Mouse (Mus musculus): ENCODE measurements at regions not wholly inside any gene's neighbourhood (a gene's known extent, or its start where the extent isn't known, plus 50 kb on each side); places are given as distances from the start of the nearest gene placed in this dataset.

- DNase-seq: no peak
These were observed 332.0 kb downstream of the Adgrl2 start for GRCm38 (mm10) chr3:148658368-148658767.

- DNase-seq: no peak
These were observed 334.2 kb downstream of the Adgrl2 start for GRCm38 (mm10) chr3:148656187-148656586.

GRCm38 (mm10) chr3:148650241-148650640, 340.1 kb downstream of the Adgrl2 start:
- no peak for DNase-seq

GRCm38 (mm10) chr3:148644924-148645323, 345.4 kb downstream of the Adgrl2 start:
- DNase-seq: no peak

DNA sequence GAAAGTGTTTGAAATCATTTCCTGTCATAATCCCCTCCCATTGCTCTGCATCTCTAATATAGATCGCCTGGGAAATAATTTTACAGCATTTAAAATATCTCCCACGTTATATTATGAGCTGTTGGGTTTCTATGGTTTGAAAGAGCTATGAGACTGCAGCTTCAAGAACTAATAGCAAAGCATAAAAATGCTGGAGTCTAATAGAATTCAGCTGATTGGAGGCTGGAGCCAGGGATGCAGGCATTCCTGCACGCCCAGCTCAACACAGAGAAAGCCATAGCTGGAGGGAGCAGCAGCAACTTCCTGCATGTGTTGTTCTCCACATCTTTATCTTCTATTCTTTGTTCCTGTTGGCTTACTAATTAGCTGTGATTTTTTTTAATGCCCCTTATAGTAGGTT, 348.8 kb downstream of the Adgrl2 start:
- no peak for DNase-seq

- DNase-seq: peak; percentile 37
These were observed 349.7 kb downstream of the Adgrl2 start for GRCm38 (mm10) chr3:148640680-148641101.

DNA sequence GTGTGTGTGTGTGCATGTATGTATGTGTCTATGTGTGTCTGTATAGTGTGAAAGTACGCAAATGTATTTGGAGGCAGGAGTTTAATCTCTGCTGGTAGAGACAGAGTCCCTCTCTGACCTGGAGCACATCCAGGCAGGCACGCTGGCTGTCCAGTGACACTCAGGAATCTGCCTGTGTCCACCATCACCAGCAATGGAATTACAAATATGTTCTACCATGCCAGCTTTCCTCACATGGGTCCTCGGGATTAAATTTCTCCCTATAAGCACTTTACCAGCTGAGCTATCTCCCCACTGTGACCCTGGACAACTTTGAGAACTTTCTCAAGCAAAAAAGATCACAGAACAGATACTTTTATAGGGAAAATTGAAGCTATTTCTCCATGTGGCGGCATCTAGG, 355.3 kb downstream of the Adgrl2 start:
- peak; percentile 71 for DNase-seq

GRCm38 (mm10) chr3:148634352-148634751, 356.0 kb downstream of the Adgrl2 start:
- no peak for DNase-seq

DNA sequence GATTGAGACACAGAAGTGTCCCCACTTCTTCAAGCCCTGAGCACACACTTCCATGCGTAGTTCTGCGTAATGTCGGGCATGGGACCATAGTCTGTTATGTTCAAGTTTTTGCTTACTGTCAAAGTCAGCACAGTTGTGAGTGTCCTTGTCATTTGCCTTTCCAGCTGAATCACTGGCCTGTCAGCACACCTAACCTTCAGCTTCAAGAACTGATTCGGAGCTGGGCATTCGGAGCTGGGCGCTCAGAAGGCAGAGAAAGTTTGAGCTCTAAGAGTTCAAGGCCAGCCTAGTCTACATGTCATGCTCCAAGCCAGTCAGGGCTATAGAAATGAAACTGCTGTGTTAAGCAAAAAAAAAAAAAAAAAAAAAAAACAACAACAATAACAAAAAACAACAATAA, 357.1 kb downstream of the Adgrl2 start:
- DNase-seq: no peak

DNA sequence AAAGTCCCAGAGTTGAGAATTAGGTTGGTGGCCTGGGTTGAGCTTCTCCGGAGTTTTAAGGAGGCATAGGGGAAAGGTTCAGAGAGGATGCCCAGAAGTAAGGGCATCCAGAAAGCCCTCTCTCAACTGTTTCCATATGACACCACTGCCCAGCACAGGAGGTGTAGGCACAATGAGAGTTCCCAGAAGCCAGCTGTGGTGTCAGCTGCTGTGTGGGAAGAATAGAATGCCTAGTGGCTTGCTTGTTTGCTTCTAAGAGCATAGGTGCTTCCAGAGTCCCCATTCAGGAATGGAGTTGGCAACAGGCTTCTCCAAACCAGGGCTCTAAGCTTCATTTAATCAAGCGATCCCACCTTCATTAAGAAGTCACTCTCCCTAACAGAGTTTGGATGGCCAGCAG, 357.9 kb downstream of the Adgrl2 start:
- DNase-seq: no peak

DNA sequence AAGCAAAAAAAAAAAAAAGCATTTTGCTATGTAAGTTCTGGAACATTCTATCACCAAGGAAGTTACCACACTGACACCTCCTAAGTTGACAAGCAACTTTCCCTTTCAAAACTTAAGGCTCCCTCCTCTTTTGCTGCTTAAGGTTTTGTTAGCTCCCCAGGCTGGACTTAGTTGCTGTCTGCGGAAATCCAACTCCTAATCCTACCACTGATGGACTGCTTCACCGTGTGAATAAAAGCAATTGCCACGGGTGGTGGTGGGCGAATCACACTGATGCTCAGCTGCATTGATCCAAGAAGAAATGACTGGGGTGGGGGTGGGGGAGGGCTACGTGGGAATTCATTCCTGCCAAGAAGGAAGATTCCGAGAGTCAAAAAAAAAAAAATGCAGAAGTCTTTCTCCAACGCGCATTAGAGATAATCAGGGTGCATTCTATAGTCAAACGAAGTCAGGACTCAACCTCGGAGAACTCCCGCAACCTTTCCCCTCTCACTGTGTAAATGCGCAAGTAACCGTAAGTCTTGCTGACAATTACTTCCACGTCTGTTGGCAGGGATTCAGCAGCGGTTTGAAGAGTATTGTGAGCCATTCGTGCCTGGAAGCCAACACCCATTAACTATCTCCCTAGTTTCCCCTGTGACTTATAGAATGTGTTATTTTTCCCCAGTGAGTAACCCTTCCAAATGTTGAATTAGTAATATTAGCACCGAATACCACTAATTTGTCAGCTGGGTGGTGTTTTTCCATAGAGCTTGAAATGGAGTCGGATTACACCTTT, 358.8 kb downstream of the Adgrl2 start:
- no peak for DNase-seq

DNA sequence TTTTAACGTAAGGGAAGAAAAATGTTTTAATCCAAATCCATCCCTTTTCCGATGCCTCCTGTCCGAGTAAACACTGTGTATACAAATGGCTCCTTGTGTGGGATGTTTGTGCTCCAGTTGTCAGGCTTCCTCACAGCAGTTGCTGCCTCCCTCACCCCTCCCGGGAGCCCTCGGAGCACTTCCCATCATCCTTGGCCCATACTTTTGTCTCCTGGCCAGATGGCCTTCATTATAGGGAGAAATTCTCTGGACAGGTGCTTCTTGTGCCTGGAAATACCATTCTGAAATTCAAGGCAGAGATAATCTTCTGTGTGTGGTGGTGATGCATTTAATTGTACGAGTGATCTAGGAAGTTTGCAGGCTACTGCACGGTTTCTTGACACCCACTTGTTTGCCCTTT, 359.5 kb downstream of the Adgrl2 start:
- DNase-seq: no peak

GRCm38 (mm10) chr3:148614971-148615671, 375.2 kb downstream of the Adgrl2 start:
- no peak for DNase-seq

DNA sequence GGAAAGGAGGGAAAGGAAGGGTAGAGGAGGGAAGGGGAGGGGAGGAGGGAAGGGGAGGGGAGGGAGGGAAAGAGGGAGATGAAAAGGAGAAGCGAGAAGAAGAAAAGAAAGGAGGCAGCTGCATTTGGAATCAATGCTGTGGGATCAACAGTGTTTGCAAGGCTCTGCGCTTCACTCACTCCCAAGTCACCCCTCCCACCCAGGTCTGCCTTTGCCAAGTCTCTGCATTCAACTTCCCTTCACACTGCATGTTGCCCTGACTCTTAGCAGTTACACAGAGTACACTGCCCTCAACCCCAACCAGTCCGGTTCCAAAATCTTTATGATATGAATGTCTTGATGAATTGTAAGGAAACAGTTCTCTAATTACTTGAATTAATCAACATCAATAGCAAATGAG, 376.9 kb downstream of the Adgrl2 start:
- DNase-seq: no peak

GRCm38 (mm10) chr3:148603276-148603675, 387.1 kb downstream of the Adgrl2 start:
- DNase-seq: peak; percentile 26

- no peak for DNase-seq
These were observed 387.6 kb downstream of the Adgrl2 start for GRCm38 (mm10) chr3:148602730-148603255.

GRCm38 (mm10) chr3:148595561-148595960, 394.8 kb downstream of the Adgrl2 start:
- DNase-seq: no peak

DNA sequence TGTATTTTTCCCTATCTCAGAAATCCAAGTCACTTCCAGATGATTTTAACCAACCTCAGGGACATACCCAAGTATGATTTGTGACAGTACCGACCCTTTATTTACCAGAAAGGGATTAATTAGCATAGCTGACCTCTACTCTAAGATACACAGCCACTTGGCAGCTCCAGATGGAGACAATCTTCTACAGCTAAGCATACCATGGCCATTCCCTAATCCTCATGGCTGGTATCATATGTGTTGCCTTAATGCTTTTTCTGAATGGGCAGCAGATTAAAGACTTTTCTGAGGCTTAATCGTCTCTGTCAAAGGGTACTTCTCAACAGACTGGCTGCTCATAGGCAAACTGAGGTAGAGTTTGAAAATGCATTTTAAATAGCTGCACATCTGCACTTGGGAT, 400.8 kb downstream of the Adgrl2 start:
- no peak for DNase-seq

DNA sequence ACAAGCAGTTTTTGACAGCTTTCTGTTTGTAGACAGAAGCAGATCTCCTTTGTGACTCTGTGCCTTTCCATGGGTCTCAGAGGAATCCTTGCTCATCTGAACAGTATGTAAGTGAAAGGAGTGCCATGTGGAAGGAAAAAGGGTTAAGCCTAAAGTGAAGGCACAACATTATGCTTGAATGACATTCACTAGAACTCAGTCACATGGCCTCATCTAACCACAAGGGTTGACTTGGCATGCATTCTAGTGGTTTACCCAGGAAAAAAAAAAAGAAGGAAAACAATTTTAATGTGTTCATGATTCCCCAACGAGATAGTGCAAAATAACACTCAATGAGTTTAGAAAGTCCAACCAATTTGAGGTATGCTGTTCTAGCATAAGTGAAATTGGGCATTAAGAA, 414.6 kb downstream of the Adgrl2 start:
- no peak for DNase-seq

- DNase-seq: no peak
These were observed 417.9 kb downstream of the Adgrl2 start for GRCm38 (mm10) chr3:148572493-148572892.

DNA sequence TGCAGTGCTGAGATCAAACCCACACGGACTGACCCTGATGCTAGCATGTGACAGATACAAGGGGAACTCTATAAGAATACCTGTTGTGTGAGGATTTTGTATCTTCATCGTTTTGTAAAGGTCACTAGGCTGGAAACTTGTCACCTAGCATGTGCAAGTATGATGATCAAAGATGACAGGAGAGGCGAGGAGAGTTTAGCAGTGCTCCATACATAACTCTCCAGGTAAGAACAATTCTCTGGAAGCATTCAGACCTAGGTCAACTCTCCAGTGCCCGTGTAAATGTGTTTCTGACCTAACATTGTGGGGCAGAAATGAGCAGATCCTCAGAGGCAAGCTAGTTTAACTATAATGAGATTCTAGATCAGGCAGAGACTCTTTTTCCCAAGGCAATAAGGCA, 425.6 kb downstream of the Adgrl2 start:
- no peak for DNase-seq

- no peak for DNase-seq
These were observed 429.1 kb downstream of the Adgrl2 start for GRCm38 (mm10) chr3:148561211-148561610.

GRCm38 (mm10) chr3:148559752-148560460, 430.4 kb downstream of the Adgrl2 start:
- no peak for DNase-seq

All from heart, postnatal 4 days (tissue).